Mouse (Mus musculus) natural killer cell, adult 2 months (primary cell): ENCODE results near the gene Gm11565.
"Not testable (repeated sequence)": the region's sequence is repeated elsewhere in the genome, so short reads cannot be mapped to it uniquely, and the experiment has no call there.

Experiments
- DNase-seq, 2 experiments: peaks; one replicate each; pipeline ENCODE4 v3.0.0; 2022; ENCODE audit warnings: low spot score in 2 of 2

Gm11565 gene

GRCm38 (mm10) chr11:99914451-99914850, at the start of gene Gm11565:
Gene Gm11565 (plus strand): TSS chr11:99914751.
- DNase-seq, result no peak

- DNase-seq, result not testable (repeated sequence)
These were observed 41.5 kb upstream of the Gm11565 start, which contains the start of gene Krtap9-1 for GRCm38 (mm10) chr11:99873089-99873488. Gene Krtap9-1 (plus strand): TSS chr11:99873389.

- not testable (repeated sequence) for DNase-seq
These were observed 35.7 kb upstream of the Gm11565 start, which contains the start of gene Gm11567 for GRCm38 (mm10) chr11:99878887-99879286. Gene Gm11567 (plus strand): TSS chr11:99879187.

GRCm38 (mm10) chr11:99907620-99908019, 6.9 kb upstream of the Gm11565 start, which contains the start of gene Krtap31-1:
Gene Krtap31-1 (plus strand): TSS chr11:99907920.
- DNase-seq, result no peak

- no peak for DNase-seq
These were observed 21.4 kb downstream of the Gm11565 start, which contains the start of gene Krtap31-2 for GRCm38 (mm10) chr11:99935991-99936390. Gene Krtap31-2 (plus strand): TSS chr11:99936291.

- no peak for DNase-seq
These were observed 23.3 kb downstream of the Gm11565 start for GRCm38 (mm10) chr11:99937751-99938264.

GRCm38 (mm10) chr11:99948175-99948574, 33.6 kb downstream of the Gm11565 start, which contains the start of gene Krtap9-5:
Gene Krtap9-5 (plus strand): TSS chr11:99948475.
- no peak for DNase-seq

GRCm38 (mm10) chr11:99964213-99964612, 49.7 kb downstream of the Gm11565 start:
- DNase-seq, result no peak
